Mouse (Mus musculus) G1E (cell line): ENCODE results near the gene Gpr108.

Experiments
- CTCF ChIP-seq: IDR thresholded peaks from 2 replicates; pipeline ENCODE4 v1.5.1; 2012; ENCODE audit warnings: low read depth, low read length, inconsistent platforms, mixed read lengths
- GATA1 ChIP-seq: IDR thresholded peaks from 2 replicates; pipeline ENCODE4 v1.6.1; 2012; ENCODE audit warnings: borderline replicate concordance, low read length, inconsistent platforms, mixed read lengths
- GATA2 ChIP-seq: IDR thresholded peaks from 2 replicates; pipeline ENCODE4 v1.6.1; 2012; ENCODE audit warnings: low read depth, low read length, inconsistent platforms, borderline replicate concordance
- POLR2AphosphoS5 ChIP-seq: IDR thresholded peaks from 2 replicates; pipeline ENCODE4 v1.6.1; 2012; ENCODE audit warnings: low read depth, low read length, inconsistent platforms; ENCODE audit not compliant: insufficient replicate concordance
- TAL1 ChIP-seq: conservative IDR thresholded peaks from 2 replicates; pipeline ENCODE4 v1.6.1; 2012; ENCODE audit warnings: low read depth, low read length, inconsistent platforms, mixed read lengths

DNA sequence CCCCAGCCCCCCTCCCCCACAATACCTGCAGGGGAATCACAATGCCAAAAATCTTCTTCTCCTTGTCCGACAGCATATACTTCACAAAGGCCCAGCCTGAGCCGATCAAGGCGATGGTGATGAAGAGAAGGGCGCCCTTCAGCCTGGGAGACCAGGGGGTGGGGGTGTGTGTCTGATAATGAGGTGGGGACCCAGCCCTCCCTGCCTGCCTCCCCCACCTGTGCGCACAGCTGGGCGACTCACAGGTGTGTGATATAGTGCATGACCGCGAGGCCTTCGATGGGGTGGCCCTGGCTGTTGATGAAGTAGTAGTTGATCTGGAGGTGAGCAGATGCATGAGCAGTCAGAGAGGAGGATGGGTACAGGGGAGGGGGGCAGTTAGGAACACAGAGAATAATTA, 11.1 kb downstream of the Gpr108 start:
- no peak for TF ChIP-seq CTCF
- no peak for TF ChIP-seq TAL1
- no peak for TF ChIP-seq GATA1
- TF ChIP-seq GATA2: no peak
- TF ChIP-seq POLR2AphosphoS5: no peak
